8 mouse cellular contexts compared by ENCODE assay signal in genomic region chr13:38527797-38528650, GRCm38 (mm10). TPM values are rescaled to one million over a fixed set of nuclear protein-coding genes. Genes with fewer than 3 reads are reported as not detected.
DNase-seq lines count a peak whose midpoint lies in the region; ATAC-seq and TF ChIP-seq lines count a peak whose summit lies in the region.

No protein-coding gene starts in this region.

- H3K79me2 ChIP-seq in C2C12 (ENCODE audit: control insufficient read depth, insufficient read depth) = peaks cover 49% of the 10 kb centered on the region
- H3K79me2 ChIP-seq in myocyte (ENCODE audit: control insufficient read depth, insufficient read depth) = peaks cover 32% of the 10 kb centered on the region

- H3K4me1 ChIP-seq in heart, embryonic 12.5 days (replicated peaks) = peaks cover 35% of the 10 kb centered on the region
- H3K4me1 ChIP-seq in kidney, embryonic 16.5 days (ENCODE audit: insufficient read depth, low read length) = peaks cover 25% of the 10 kb centered on the region
- H3K4me1 ChIP-seq in liver, embryonic 11.5 days (replicated peaks; ENCODE audit: control insufficient read depth, insufficient read depth, low read length) = peaks cover 25% of the 10 kb centered on the region

- under 1% methylated on average over 70 of the region's 87 CpGs for WGBS in heart, embryonic 12.5 days
- under 1% methylated on average over 84 of the region's 87 CpGs for WGBS in kidney, embryonic 16.5 days
- under 1% methylated on average over 87 of the region's 87 CpGs for WGBS in liver, embryonic 11.5 days

- H3K9me3 ChIP-seq in heart, embryonic 12.5 days (replicated peaks) = no peaks in the 10 kb centered on the region
- no peaks in the 10 kb centered on the region for H3K9me3 ChIP-seq in kidney, embryonic 16.5 days (ENCODE audit: low read length)
- H3K9me3 ChIP-seq in liver, embryonic 11.5 days (ENCODE audit: control insufficient read depth, low read length) = no peaks in the 10 kb centered on the region

- H3K36me3 ChIP-seq in C2C12 (ENCODE audit: control insufficient read depth, insufficient read depth) (peaks cover 20% of the 10 kb centered on the region), myocyte (ENCODE audit: control insufficient read depth, insufficient read depth) (no peaks in the 10 kb centered on the region)
- peaks cover 10% of the 10 kb centered on the region for H3K36me3 ChIP-seq in heart, embryonic 12.5 days
- H3K36me3 ChIP-seq in kidney, embryonic 16.5 days (ENCODE audit: insufficient read depth, low read length) = peaks cover 6% of the 10 kb centered on the region
- H3K36me3 ChIP-seq in liver, embryonic 11.5 days (ENCODE audit: control insufficient read depth, insufficient read depth, low read length) = no peaks in the 10 kb centered on the region

- H3K27me3 ChIP-seq in C2C12 (ENCODE audit: control insufficient read depth, insufficient read depth, insufficient read length) (no peaks in the 10 kb centered on the region), myocyte (ENCODE audit: control insufficient read depth, insufficient read depth, insufficient read length) (no peaks in the 10 kb centered on the region)
- H3K27me3 ChIP-seq in heart, embryonic 12.5 days (replicated peaks) = 0 out of 2 replicates have a peak, but pooled peaks cover 2% of the 10 kb centered on the region
- no peaks in the 10 kb centered on the region for H3K27me3 ChIP-seq in kidney, embryonic 16.5 days (ENCODE audit: insufficient read depth, low read length)
- H3K27me3 ChIP-seq in liver, embryonic 11.5 days (replicated peaks; ENCODE audit: control insufficient read depth, insufficient read depth, low read length) = peaks cover under 1% of the 10 kb centered on the region; the same call in 1 of the 2 replicates

- TF ChIP-seq CTCF in C2C12 (IDR thresholded peaks at IDR 0.05; ENCODE audit: control insufficient read depth, insufficient read depth, insufficient read length) = no peak

- peak overlapping the region; percentile 77 for H3K4me2 ChIP-seq in heart, embryonic 12.5 days
- H3K4me2 ChIP-seq in kidney, embryonic 16.5 days (replicated peaks; ENCODE audit: low read depth, low read length) = peak overlapping the region; percentile 78
- peak overlapping the region; percentile 93 for H3K4me2 ChIP-seq in liver, embryonic 11.5 days
- peak overlapping the region; percentile 99 for H3K4me2 ChIP-seq in myocyte (ENCODE audit: low read depth)

- H3ac ChIP-seq in C2C12 (ENCODE audit: control insufficient read depth, insufficient read length, low read depth) (peak overlapping the region; percentile 81), myocyte (ENCODE audit: control insufficient read depth, insufficient read length) (peak overlapping the region; percentile 80)

- H3K4me3 ChIP-seq in C2C12 (ENCODE audit: insufficient read depth, poor library complexity, severe bottlenecking) = peak overlapping the region; percentile 72
- peak overlapping the region; percentile 75 for H3K4me3 ChIP-seq in heart, embryonic 12.5 days
- H3K4me3 ChIP-seq in kidney, embryonic 16.5 days (ENCODE audit: low read length) = peak overlapping the region; percentile 88
- peak overlapping the region; percentile 93 for H3K4me3 ChIP-seq in liver, embryonic 11.5 days (ENCODE audit: low read depth, low read length)
- peak overlapping the region; percentile 62 for H3K4me3 ChIP-seq in myocyte

- H3K27ac ChIP-seq in heart, embryonic 12.5 days (ENCODE audit: poor library complexity, severe bottlenecking) = peak overlapping the region; percentile 88
- peak overlapping the region; percentile 95 for H3K27ac ChIP-seq in kidney, embryonic 16.5 days (ENCODE audit: low read length)
- H3K27ac ChIP-seq in liver, embryonic 11.5 days (ENCODE audit: low read depth, low read length) = peak overlapping the region; percentile 90

- peak; percentile 82 for TF ChIP-seq POLR2A in myocyte (IDR thresholded peaks at IDR 0.05; ENCODE audit: insufficient read length, low read depth)

- peaks cover 40% of the 10 kb centered on the region for H3K79me3 ChIP-seq in C2C12 (ENCODE audit: low read depth)

- DNase-seq in brain, adult 2 months (ENCODE audit: low read depth, low spot score) = peak; percentile 84
- peak; percentile 91 for DNase-seq in liver, embryonic 11.5 days (ENCODE audit: low spot score)
- peak; percentile 89 to 94 for DNase-seq in spleen, postnatal 4 days (ENCODE audit: low spot score in 2 of 2)

- H3K9ac ChIP-seq in heart, embryonic 12.5 days = peak overlapping the region; percentile 83
- H3K9ac ChIP-seq in kidney, embryonic 16.5 days (replicated peaks; ENCODE audit: low read length) = peak overlapping the region; percentile 91
- peak overlapping the region; percentile 92 for H3K9ac ChIP-seq in liver, embryonic 11.5 days (ENCODE audit: low read depth, low read length)

- peak; percentile 97 for ATAC-seq in erythroblast, adult 5-6 weeks (replicated peaks; ENCODE audit: low FRiP score, poor library complexity, severe bottlenecking)
- ATAC-seq in heart, embryonic 12.5 days (ENCODE audit: insufficient number of reproducible peaks, low FRiP score) = peak; percentile 91
- peak; percentile 93 for ATAC-seq in kidney, embryonic 16.5 days (ENCODE audit: low FRiP score, low TSS enrichment)
- ATAC-seq in liver, embryonic 11.5 days (replicated peaks; ENCODE audit: low FRiP score) = peak; percentile 90

TF ChIP-seq in C2C12, 6 proteins besides CTCF, POLR2A, EP300 and RAD21:
- no peak for TF ChIP-seq MYOG (IDR thresholded peaks at IDR 0.05; ENCODE audit: control insufficient read depth, extremely low read depth, insufficient read length)
- TF ChIP-seq USF1 (IDR thresholded peaks at IDR 0.05; ENCODE audit: low read depth) = peak; percentile 65
- TF ChIP-seq MAX (IDR thresholded peaks at IDR 0.05) = peak; percentile 69
- no peak for TF ChIP-seq MYOD1 (IDR thresholded peaks at IDR 0.05; ENCODE audit: control insufficient read depth, insufficient read length, low read depth)
- no peak for TF ChIP-seq FOSL1 (IDR thresholded peaks at IDR 0.05; ENCODE audit: insufficient read depth, low read length, poor library complexity, severe bottlenecking)
- no peak for TF ChIP-seq CEBPB (IDR thresholded peaks at IDR 0.05; ENCODE audit: low read depth)
TF ChIP-seq in C2C12: peak in this region for 2.

TF ChIP-seq in myocyte, 11 proteins besides CTCF, POLR2A, EP300 and RAD21:
- TF ChIP-seq MYOG (IDR thresholded peaks at IDR 0.05; ENCODE audit: control insufficient read depth in 1 of 3, insufficient read depth in 1 of 3, insufficient read length in 2 of 3, low read depth in 2 of 3) (no peak), SRF (IDR thresholded peaks at IDR 0.05; ENCODE audit: control insufficient read depth, insufficient read length, low read depth) (peak; percentile 4), E2F4 (IDR thresholded peaks at IDR 0.05; ENCODE audit: insufficient read depth) (no peak), MYOD1 (IDR thresholded peaks at IDR 0.05; ENCODE audit: control insufficient read depth in 1 of 3, insufficient read length in 2 of 3, low read depth in 2 of 3) (no peak), POLR2AphosphoS2 (IDR thresholded peaks at IDR 0.05; ENCODE audit: insufficient read length, low read depth) (peak; percentile 77), USF1 (IDR thresholded peaks at IDR 0.05; ENCODE audit: low read depth) (peak; percentile 53), MAX (IDR thresholded peaks at IDR 0.05; ENCODE audit: low read depth) (no peak), TCF12 (IDR thresholded peaks at IDR 0.05; ENCODE audit: insufficient read depth, poor library complexity, severe bottlenecking) (no peak), CEBPB (IDR thresholded peaks at IDR 0.05; ENCODE audit: insufficient read depth, poor library complexity, severe bottlenecking) (no peak)

RNA-seq across cellular contexts. Expression of gene Txndc5, which starts 0.6 kb away (rescaled TPM):
- polyA plus RNA-seq in C2C12 (2012; fragmentation: generic; extraction: Trizol) (225 TPM), myocyte (2012; fragmentation: generic; extraction: Trizol) (127 TPM)
- total RNA-seq in erythroblast, adult 5-6 weeks (2015; ENCODE audit: low replicate concordance) = 9.4 and 20.2 TPM in 2 replicates
- 7.9 and 9.7 TPM in 2 replicates for total RNA-seq in erythroblast, adult 5-6 weeks (2017; ENCODE audit: low replicate concordance)
- polyA plus RNA-seq in heart, embryonic 12.5 days (2016; fragmentation: Nextera tagmentation; extraction: Ambion mirVana) = 254 and 258 TPM in 2 replicates
- 301 and 313 TPM in 2 replicates for polyA plus RNA-seq in kidney, embryonic 16.5 days (2015; fragmentation: Nextera tagmentation; extraction: Ambion mirVana)
- polyA plus RNA-seq in liver, embryonic 11.5 days (2014; fragmentation: Nextera tagmentation; extraction: Ambion mirVana) = 158 and 171 TPM in 2 replicates

Comparison
In these comparisons a context has a peak if more than half of its experiments do, and no peak if none do; other contexts are left out.
1. Peak in every context shown above with its lines: DNase-seq, ATAC-seq, H3K4me3 ChIP-seq and H3K27ac ChIP-seq.